Mouse (Mus musculus) midbrain, postnatal 0 days (tissue): Measurements from ENCODE around the gene Rhox10. TPM values are rescaled to one million over a fixed set of nuclear protein-coding genes. Genes with fewer than 3 reads are reported as not detected.
A peak's percentile ranks its signal among the peaks of the same experiment; 100 is the strongest.
"Not testable (repeated sequence)": the region's sequence is repeated elsewhere in the genome, so short reads cannot be mapped to it uniquely, and the experiment has no call there.

ENCODE experiments used
- ATAC-seq: fragments of 200-750 bp; cut with Nextera tagmentation; 2 replicates; pipeline ENCODE4 v1.8.0; 2017; ENCODE audit warnings: moderate number of reproducible peaks, mild to moderate bottlenecking, moderate TSS enrichment, moderate library complexity; ENCODE audit not compliant: low FRiP score
- DNase-seq: peaks from one replicate; pipeline ENCODE4 v3.0.0-alpha.2; 2015; ENCODE audit warnings: low spot score
- H3K27ac ChIP-seq: fragments of 300-500 bp; sonication (generic); 2 replicates; pipeline ENCODE4 v1.5.1; 2014; ENCODE audit warnings: low read depth, mild to moderate bottlenecking, low read length, mixed read lengths
- H3K27me3 ChIP-seq: fragments of 300-500 bp; sonication (generic); 2 replicates; pipeline ENCODE4 v1.6.1; 2014; ENCODE audit warnings: low read length, control low read depth, mixed read lengths; ENCODE audit not compliant: insufficient read depth
- H3K36me3 ChIP-seq: fragments of 300-500 bp; sonication (generic); 2 replicates; pipeline ENCODE4 v1.6.1; 2014; ENCODE audit warnings: low read length, control low read depth, mixed read lengths; ENCODE audit not compliant: insufficient read depth
- H3K4me1 ChIP-seq: fragments of 300-500 bp; sonication (generic); 2 replicates; pipeline ENCODE4 v1.6.1; 2014; ENCODE audit warnings: mild to moderate bottlenecking, control low read depth, antibody characterized with exemption, low read length, mixed read lengths; ENCODE audit not compliant: insufficient read depth
- H3K4me2 ChIP-seq: fragments of 300-500 bp; sonication (generic); 2 replicates; pipeline ENCODE4 v1.6.1; 2014; ENCODE audit warnings: low read depth, mild to moderate bottlenecking, low read length, mixed read lengths; ENCODE audit not compliant: poor library complexity, severe bottlenecking
- H3K4me3 ChIP-seq: fragments of 300-500 bp; sonication (generic); 2 replicates; pipeline ENCODE4 v1.5.1; 2014; ENCODE audit warnings: low read depth, mild to moderate bottlenecking, low read length, moderate library complexity
- H3K9ac ChIP-seq: fragments of 300-500 bp; sonication (generic); replicated peaks from 2 replicates; pipeline ENCODE4 v1.6.1; 2014; ENCODE audit warnings: mild to moderate bottlenecking, low read length, moderate library complexity, mixed read lengths; ENCODE audit not compliant: poor library complexity, severe bottlenecking
- H3K9me3 ChIP-seq: fragments of 300-500 bp; sonication (generic); 2 replicates; pipeline ENCODE4 v1.6.1; 2016; ENCODE audit warnings: low read length, control low read depth
- CTCF ChIP-seq: IDR thresholded peaks from 2 replicates; pipeline ENCODE4 v1.5.1; 2016; ENCODE audit warnings: antibody characterized with exemption, mild to moderate bottlenecking
- WGBS: fragments of 180-500 bp; shearing (Covaris S2); extraction: QIAGEN DNeasy Blood & Tissue Kit; methylation state at CpG from one replicate; pipeline ENCODE4 v1.1.7; 2014; 5-methylcytosine and 5-hydroxymethylcytosine counted together
- polyA plus RNA-seq: library from polyadenylated mRNA; unstranded; fragments of >200 nt; fragmentation: Nextera tagmentation; extraction: Ambion mirVana; gene quantifications from 2 replicates; pipeline ENCODE4 v1.2.1, GENCODE M21; 2015
- total RNA-seq: library from RNA; depleted of rRNA; stranded (reverse); fragments of >200 nt; gene quantifications from 2 replicates; pipeline ENCODE4 v1.2.3, GENCODE M21; 2014; rRNA removed

Rhox10 gene
- not detected in 2 replicates for total RNA-seq
- not detected in 2 replicates for polyA plus RNA-seq

- Histone ChIP-seq H3K4me2 (no peak within 1 kb of the TSS), H3K9ac (no peak within 1 kb of the TSS), H3K4me1 (no peaks in the 10 kb centered on the region), H3K9me3 (no peaks in the 10 kb centered on the region), H3K27ac (no peak within 1 kb of the TSS), H3K4me3 (no peak within 1 kb of the TSS), H3K27me3 (no peaks in the 10 kb centered on the region), H3K36me3 (no peaks in the 10 kb centered on the region)
- 90% methylated on average over 11 of the region's 11 CpGs for WGBS
- DNase-seq (no peak), ATAC-seq (no peak)
- no peak for TF ChIP-seq CTCF
Observed at GRCm38 (mm10) chrX:38066175-38066574, at the start of gene Rhox10. Gene Rhox10 (plus strand): TSS chrX:38066475.

- not testable (repeated sequence) for H3K4me3 ChIP-seq, DNase-seq, H3K27ac ChIP-seq, ATAC-seq, H3K9ac ChIP-seq, H3K4me1 ChIP-seq, H3K4me2 ChIP-seq, H3K36me3 ChIP-seq, H3K27me3 ChIP-seq, H3K9me3 ChIP-seq
Observed at GRCm38 (mm10) chrX:38018597-38018996, 47.7 kb upstream of the Rhox10 start, which contains the start of gene Btg1-ps1. Gene Btg1-ps1 (minus strand): TSS chrX:38018815.

GRCm38 (mm10) chrX:38033841-38034240, 32.4 kb upstream of the Rhox10 start:
- Histone ChIP-seq H3K9ac (no peak overlapping the region), H3K4me2 (no peak overlapping the region), H3K4me3 (no peak overlapping the region), H3K4me1 (no peaks in the 10 kb centered on the region), H3K27ac (no peak overlapping the region), H3K27me3 (no peaks in the 10 kb centered on the region), H3K36me3 (no peaks in the 10 kb centered on the region), H3K9me3 (no peaks in the 10 kb centered on the region)
- no peak for TF ChIP-seq CTCF
- ATAC-seq: no peak
- WGBS: 50% methylated on average over 2 of the region's 2 CpGs
- DNase-seq: no peak

- Histone ChIP-seq H3K36me3 (no peaks in the 10 kb centered on the region), H3K4me3 (no peak overlapping the region), H3K4me2 (no peak overlapping the region), H3K27me3 (no peaks in the 10 kb centered on the region), H3K9ac (no peak overlapping the region), H3K9me3 (no peaks in the 10 kb centered on the region), H3K27ac (no peak overlapping the region), H3K4me1 (no peaks in the 10 kb centered on the region)
- TF ChIP-seq CTCF: no peak
- DNase-seq: no peak
- 94% methylated on average over 5 of the region's 5 CpGs for WGBS
- no peak for ATAC-seq
Observed at GRCm38 (mm10) chrX:38039666-38040065, 26.6 kb upstream of the Rhox10 start.

GRCm38 (mm10) chrX:38043014-38043413, 23.3 kb upstream of the Rhox10 start, which contains the start of gene Btg1-ps2:
Gene Btg1-ps2 (minus strand): TSS chrX:38043114.
- H3K9me3 ChIP-seq, H3K9ac ChIP-seq, H3K4me3 ChIP-seq, H3K36me3 ChIP-seq, ATAC-seq, DNase-seq, H3K27me3 ChIP-seq, H3K4me2 ChIP-seq, H3K4me1 ChIP-seq, H3K27ac ChIP-seq: not testable (repeated sequence)

GRCm38 (mm10) chrX:38061544-38061943, 4.7 kb upstream of the Rhox10 start:
- no peaks in the 10 kb centered on the region for H3K9me3 ChIP-seq
- TF ChIP-seq CTCF: peak; percentile 64
- WGBS: 0% methylated on average over 1 of the region's 1 CpGs
- no peaks in the 10 kb centered on the region for H3K36me3 ChIP-seq
- H3K4me3 ChIP-seq: no peak overlapping the region
- no peaks in the 10 kb centered on the region for H3K27me3 ChIP-seq
- ATAC-seq (no peak), DNase-seq (peak; percentile 6)
- H3K27ac ChIP-seq: no peak overlapping the region
- H3K4me1 ChIP-seq: no peaks in the 10 kb centered on the region
- H3K4me2 ChIP-seq: no peak overlapping the region
- H3K9ac ChIP-seq: no peak overlapping the region
